Mouse (Mus musculus): ENCODE results near the gene Farsb. TPM values are rescaled to one million over a fixed set of nuclear protein-coding genes. Genes with fewer than 3 reads are reported as not detected.

Gene Farsb
- polyA plus RNA-seq, 1 experiment from 2014 or later: 125 TPM

- H3K4me3 ChIP-seq: no peak overlapping the region
- no peaks in the 10 kb centered on the region for H3K9me3 ChIP-seq
- H3K27me3 ChIP-seq: no peaks in the 10 kb centered on the region
- no peaks in the 10 kb centered on the region for H3K4me1 ChIP-seq
- no peak for ATAC-seq (ENCODE audit: insufficient number of reproducible peaks, low FRiP score, low TSS enrichment, low read depth)
- H3K27ac ChIP-seq: no peak overlapping the region
- peaks cover 76% of the 10 kb centered on the region for H3K36me3 ChIP-seq
- WGBS: 35% methylated on average over 7 of the region's 7 CpGs
- no peak overlapping the region for H3K4me2 ChIP-seq
- H3K9ac ChIP-seq: no peak overlapping the region
Measured at GRCm38 (mm10) chr1:78454659-78455058, 34.0 kb downstream of the Farsb start.

- Histone ChIP-seq H3K4me3 (no peak overlapping the region), H3K4me1 (no peaks in the 10 kb centered on the region), H3K36me3 (peaks cover 69% of the 10 kb centered on the region), H3K27ac (no peak overlapping the region), H3K9me3 (no peaks in the 10 kb centered on the region), H3K27me3 (no peaks in the 10 kb centered on the region), H3K4me2 (no peak overlapping the region), H3K9ac (no peak overlapping the region)
- 91% methylated on average over 8 of the region's 8 CpGs for WGBS
- no peak for ATAC-seq (ENCODE audit: insufficient number of reproducible peaks, low FRiP score, low TSS enrichment, low read depth)
Measured at GRCm38 (mm10) chr1:78453886-78454285, 34.8 kb downstream of the Farsb start.

- no peaks in the 10 kb centered on the region for H3K9me3 ChIP-seq
- H3K36me3 ChIP-seq: peaks cover 66% of the 10 kb centered on the region
- H3K27ac ChIP-seq: no peak overlapping the region
- ATAC-seq (ENCODE audit: insufficient number of reproducible peaks, low FRiP score, low TSS enrichment, low read depth): no peak
- no peak overlapping the region for H3K4me2 ChIP-seq
- WGBS: 83% methylated on average over 6 of the region's 6 CpGs
- H3K27me3 ChIP-seq: no peaks in the 10 kb centered on the region
- no peaks in the 10 kb centered on the region; the same call in 1 of the 2 replicates for H3K4me1 ChIP-seq
- no peak overlapping the region for H3K9ac ChIP-seq
- no peak overlapping the region for H3K4me3 ChIP-seq
Measured at GRCm38 (mm10) chr1:78452544-78452943, 36.2 kb downstream of the Farsb start.

- H3K27me3 ChIP-seq: no peaks in the 10 kb centered on the region
- H3K9me3 ChIP-seq: no peaks in the 10 kb centered on the region
- 69% methylated on average over 12 of the region's 12 CpGs for WGBS
- no peak for ATAC-seq (ENCODE audit: insufficient number of reproducible peaks, low FRiP score, low TSS enrichment, low read depth)
- peaks cover 59% of the 10 kb centered on the region for H3K36me3 ChIP-seq
- no peak overlapping the region for H3K4me2 ChIP-seq
- no peak overlapping the region for H3K9ac ChIP-seq
- no peak overlapping the region for H3K4me3 ChIP-seq
- no peak overlapping the region for H3K27ac ChIP-seq
- no peaks in the 10 kb centered on the region; the same call in 1 of the 2 replicates for H3K4me1 ChIP-seq
Measured at GRCm38 (mm10) chr1:78451070-78451854, 37.4 kb downstream of the Farsb start.

GRCm38 (mm10) chr1:78448091-78448490 is 40.6 kb downstream of the Farsb start:
- 55% methylated on average over 1 of the region's 1 CpGs for WGBS
- Histone ChIP-seq H3K27ac (no peak overlapping the region), H3K9ac (no peak overlapping the region), H3K4me1 (no peaks in the 10 kb centered on the region; the same call in 1 of the 2 replicates), H3K36me3 (peaks cover 64% of the 10 kb centered on the region), H3K27me3 (no peaks in the 10 kb centered on the region), H3K4me2 (no peak overlapping the region), H3K4me3 (no peak overlapping the region), H3K9me3 (no peaks in the 10 kb centered on the region)
- no peak for ATAC-seq (ENCODE audit: insufficient number of reproducible peaks, low FRiP score, low TSS enrichment, low read depth)

- no peak for ATAC-seq (ENCODE audit: insufficient number of reproducible peaks, low FRiP score, low TSS enrichment, low read depth)
- H3K36me3 ChIP-seq: peaks cover 61% of the 10 kb centered on the region
- no peaks in the 10 kb centered on the region for H3K9me3 ChIP-seq
- no peak overlapping the region for H3K27ac ChIP-seq
- H3K4me3 ChIP-seq: no peak overlapping the region
- H3K4me1 ChIP-seq: peaks cover 3% of the 10 kb centered on the region; the same call in 1 of the 2 replicates
- H3K4me2 ChIP-seq: no peak overlapping the region
- no peaks in the 10 kb centered on the region for H3K27me3 ChIP-seq
- H3K9ac ChIP-seq: no peak overlapping the region
- 86% methylated on average over 6 of the region's 6 CpGs for WGBS
Measured at GRCm38 (mm10) chr1:78446742-78447141, 42.0 kb downstream of the Farsb start.

- H3K36me3 ChIP-seq: peaks cover 56% of the 10 kb centered on the region
- ATAC-seq (ENCODE audit: insufficient number of reproducible peaks, low FRiP score, low TSS enrichment, low read depth): no peak
- H3K4me1 ChIP-seq: peaks cover 3% of the 10 kb centered on the region; the same call in 1 of the 2 replicates
- H3K27ac ChIP-seq: no peak overlapping the region
- H3K9ac ChIP-seq: no peak overlapping the region
- H3K4me3 ChIP-seq: no peak overlapping the region
- 75% methylated on average over 8 of the region's 8 CpGs for WGBS
- H3K27me3 ChIP-seq: no peaks in the 10 kb centered on the region
- H3K4me2 ChIP-seq: no peak overlapping the region
- no peaks in the 10 kb centered on the region for H3K9me3 ChIP-seq
Measured at GRCm38 (mm10) chr1:78446232-78446631, 42.5 kb downstream of the Farsb start.

GRCm38 (mm10) chr1:78443056-78443455 is 45.6 kb downstream of the Farsb start:
- no peak overlapping the region for H3K4me2 ChIP-seq
- H3K9ac ChIP-seq: no peak overlapping the region
- H3K27ac ChIP-seq: no peak overlapping the region
- H3K9me3 ChIP-seq: no peaks in the 10 kb centered on the region
- WGBS: 58% methylated on average over 7 of the region's 7 CpGs
- no peak for ATAC-seq (ENCODE audit: insufficient number of reproducible peaks, low FRiP score, low TSS enrichment, low read depth)
- no peak overlapping the region for H3K4me3 ChIP-seq
- no peaks in the 10 kb centered on the region for H3K27me3 ChIP-seq
- H3K36me3 ChIP-seq: peaks cover 42% of the 10 kb centered on the region
- H3K4me1 ChIP-seq: peaks cover 3% of the 10 kb centered on the region; the same call in 1 of the 2 replicates

GRCm38 (mm10) chr1:78440716-78441115 is 48.0 kb downstream of the Farsb start:
- WGBS: 88% methylated on average over 8 of the region's 8 CpGs
- peaks cover 36% of the 10 kb centered on the region for H3K36me3 ChIP-seq

GRCm38 (mm10) chr1:78437150-78437549 is 51.5 kb downstream of the Farsb start:
- Histone ChIP-seq H3K4me2 (no peak overlapping the region), H3K27ac (no peak overlapping the region), H3K36me3 (peaks cover 10% of the 10 kb centered on the region), H3K4me3 (no peak overlapping the region), H3K9me3 (no peaks in the 10 kb centered on the region), H3K27me3 (no peaks in the 10 kb centered on the region), H3K9ac (no peak overlapping the region), H3K4me1 (peaks cover under 1% of the 10 kb centered on the region; the same call in 1 of the 2 replicates)
- WGBS: 81% methylated on average over 3 of the region's 3 CpGs
- ATAC-seq (ENCODE audit: insufficient number of reproducible peaks, low FRiP score, low TSS enrichment, low read depth): no peak

More at GRCm38 (mm10) chr1:78440716-78441115, 48.0 kb downstream of the Farsb start:
- no peaks in the 10 kb centered on the region for H3K27me3 ChIP-seq
- H3K4me2 ChIP-seq: no peak overlapping the region
- H3K4me1 ChIP-seq: peaks cover 3% of the 10 kb centered on the region; the same call in 1 of the 2 replicates
- no peak overlapping the region for H3K4me3 ChIP-seq
- H3K9ac ChIP-seq: no peak overlapping the region
- no peak for ATAC-seq (ENCODE audit: insufficient number of reproducible peaks, low FRiP score, low TSS enrichment, low read depth)
- H3K9me3 ChIP-seq: no peaks in the 10 kb centered on the region
- H3K27ac ChIP-seq: no peak overlapping the region

GRCm38 (mm10) chr1:78436445-78436844 is 52.3 kb downstream of the Farsb start:
- ATAC-seq (ENCODE audit: insufficient number of reproducible peaks, low FRiP score, low TSS enrichment, low read depth): no peak
- no peaks in the 10 kb centered on the region for H3K9me3 ChIP-seq

GRCm38 (mm10) chr1:78435967-78436366 is 52.7 kb downstream of the Farsb start:
- H3K4me2 ChIP-seq: no peak overlapping the region
- H3K27me3 ChIP-seq: no peaks in the 10 kb centered on the region
- no peaks in the 10 kb centered on the region for H3K9me3 ChIP-seq
- H3K27ac ChIP-seq: no peak overlapping the region
- WGBS: 62% methylated on average over 2 of the region's 2 CpGs
- no peak for ATAC-seq (ENCODE audit: insufficient number of reproducible peaks, low FRiP score, low TSS enrichment, low read depth)
- H3K4me3 ChIP-seq: no peak overlapping the region
- H3K9ac ChIP-seq: no peak overlapping the region
- no peaks in the 10 kb centered on the region for H3K4me1 ChIP-seq
- H3K36me3 ChIP-seq: peaks cover 10% of the 10 kb centered on the region; the same call in 1 of the 2 replicates

More at GRCm38 (mm10) chr1:78436445-78436844, 52.3 kb downstream of the Farsb start:
- Histone ChIP-seq H3K4me3 (no peak overlapping the region), H3K9ac (no peak overlapping the region), H3K4me1 (no peaks in the 10 kb centered on the region), H3K27ac (no peak overlapping the region), H3K4me2 (no peak overlapping the region), H3K36me3 (peaks cover 10% of the 10 kb centered on the region; the same call in 1 of the 2 replicates), H3K27me3 (no peaks in the 10 kb centered on the region)
- 94% methylated on average over 1 of the region's 1 CpGs for WGBS

Measured in limb, embryonic 15.5 days (tissue).